Mouse (Mus musculus) layer of hippocampus, postnatal 36 days (tissue): ENCODE results near the gene Nek9. TPM values are rescaled to one million over a fixed set of nuclear protein-coding genes. Genes with fewer than 3 reads are reported as not detected.

ENCODE experiments used
- DNase-seq, 2 experiments: peaks; one replicate each; pipeline ENCODE4 v3.0.0; 2022
- total RNA-seq, 2 experiments: library from RNA; stranded (reverse); gene quantifications; 2 replicates each; pipeline ENCODE4 v1.2.3; 2021

Nek9 gene
- total RNA-seq, 2 experiments from 2014 or later: 32.6 TPM

GRCm38 (mm10) chr12:85346374-85346773 is 7.2 kb upstream of the Nek9 start:
- no peak for DNase-seq

DNA sequence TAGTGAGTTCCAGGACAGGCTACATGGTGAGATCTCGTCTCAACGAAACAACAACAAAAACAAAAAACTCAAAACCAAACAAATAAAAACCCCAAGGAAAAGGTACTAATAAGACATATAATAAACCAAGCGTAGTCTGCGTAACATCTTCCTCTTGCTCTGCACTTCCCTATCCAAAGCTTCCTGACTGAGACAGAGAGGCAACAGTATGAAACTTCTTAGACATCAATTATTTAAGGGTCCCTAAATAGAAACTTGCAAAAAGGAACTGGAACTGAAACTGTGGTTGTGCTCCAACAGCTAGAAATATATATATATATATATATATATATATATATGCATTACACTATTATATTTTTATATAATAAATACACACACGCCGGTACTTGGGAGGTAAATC is 6.4 kb upstream of the Nek9 start:
- no peak for DNase-seq

DNA sequence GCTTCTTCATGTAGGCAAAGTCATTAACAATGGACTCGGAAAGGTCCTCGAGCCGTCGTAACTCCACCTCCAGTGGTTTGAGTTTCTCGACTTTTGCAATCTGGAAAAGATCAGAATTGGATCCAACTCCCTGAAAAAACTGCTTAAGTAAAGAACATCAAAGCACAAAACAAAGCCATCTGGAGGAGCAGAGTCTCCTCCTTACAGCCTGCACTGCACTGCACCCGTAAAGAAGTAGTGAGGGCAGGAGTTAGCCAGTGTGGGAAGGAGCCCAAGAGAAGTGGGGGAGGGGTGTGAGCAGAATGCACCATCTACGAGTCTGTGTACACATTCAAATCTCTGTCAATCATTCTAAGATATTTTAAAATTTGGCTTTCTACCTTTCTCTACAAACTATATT is 5.1 kb upstream of the Nek9 start:
- no peak for DNase-seq

DNA sequence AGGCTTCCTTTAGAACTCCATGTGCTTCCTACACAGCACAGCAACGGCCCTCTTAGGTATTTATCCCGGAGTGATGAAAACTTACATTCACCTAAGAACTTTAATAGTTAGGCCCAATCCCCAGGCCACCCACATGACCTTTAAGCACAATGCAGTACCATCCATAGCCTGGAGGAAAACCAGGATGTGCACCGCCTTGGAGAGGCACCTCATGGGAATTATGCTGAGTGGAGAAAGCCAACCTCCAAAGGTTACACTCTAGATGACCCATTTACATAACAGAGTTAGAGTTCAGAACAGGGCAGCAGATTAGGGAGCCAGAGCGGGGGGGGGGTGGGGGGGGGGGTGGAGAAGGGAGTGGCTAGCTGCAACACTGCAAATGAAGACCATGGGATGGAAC is 3.1 kb upstream of the Nek9 start:
- no peak for DNase-seq

GRCm38 (mm10) chr12:85341131-85341530 is 2.0 kb upstream of the Nek9 start:
- DNase-seq: no peak

DNA sequence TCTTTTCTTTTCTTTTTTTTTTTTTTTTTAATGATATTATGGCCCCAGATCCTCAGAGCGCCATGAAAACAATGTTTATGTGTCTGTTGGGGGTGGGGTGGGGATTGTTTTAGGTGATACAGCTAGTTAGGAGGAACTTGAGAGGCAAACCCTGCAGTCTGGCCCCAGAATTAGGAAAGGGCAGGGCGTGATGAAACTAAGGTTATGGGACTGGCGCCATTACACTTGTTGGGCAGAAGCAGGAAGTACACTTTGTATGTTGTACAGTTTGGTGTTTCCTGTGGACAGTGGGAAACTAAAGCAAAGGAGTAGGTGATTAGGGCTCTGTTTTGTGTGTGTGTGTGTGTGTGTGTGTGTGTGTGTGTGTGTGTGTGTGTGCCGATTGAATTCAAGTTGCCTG is 785 bp upstream of the Nek9 start:
- DNase-seq: no peak

DNA sequence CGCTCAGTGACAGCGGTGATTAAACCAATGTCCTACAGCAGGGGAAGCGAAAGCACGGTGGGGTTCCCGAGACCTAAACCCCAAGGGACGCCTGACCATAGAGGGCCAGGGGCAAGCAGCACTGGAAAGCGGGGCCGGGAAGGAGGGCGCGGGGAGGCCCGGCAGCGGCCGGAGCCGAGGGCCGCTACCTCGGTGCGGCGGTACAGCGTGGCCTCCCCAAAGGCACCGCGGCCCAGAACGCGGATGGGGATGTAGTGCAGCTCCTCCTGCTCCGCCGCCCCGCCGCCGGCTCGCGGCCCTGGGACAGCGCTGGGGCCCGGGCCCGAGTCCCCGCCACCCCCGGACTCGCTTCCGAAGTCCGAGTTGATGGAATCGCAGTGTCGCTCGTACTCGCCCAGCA is 347 bp downstream of the Nek9 start:
- no peak for DNase-seq

DNA sequence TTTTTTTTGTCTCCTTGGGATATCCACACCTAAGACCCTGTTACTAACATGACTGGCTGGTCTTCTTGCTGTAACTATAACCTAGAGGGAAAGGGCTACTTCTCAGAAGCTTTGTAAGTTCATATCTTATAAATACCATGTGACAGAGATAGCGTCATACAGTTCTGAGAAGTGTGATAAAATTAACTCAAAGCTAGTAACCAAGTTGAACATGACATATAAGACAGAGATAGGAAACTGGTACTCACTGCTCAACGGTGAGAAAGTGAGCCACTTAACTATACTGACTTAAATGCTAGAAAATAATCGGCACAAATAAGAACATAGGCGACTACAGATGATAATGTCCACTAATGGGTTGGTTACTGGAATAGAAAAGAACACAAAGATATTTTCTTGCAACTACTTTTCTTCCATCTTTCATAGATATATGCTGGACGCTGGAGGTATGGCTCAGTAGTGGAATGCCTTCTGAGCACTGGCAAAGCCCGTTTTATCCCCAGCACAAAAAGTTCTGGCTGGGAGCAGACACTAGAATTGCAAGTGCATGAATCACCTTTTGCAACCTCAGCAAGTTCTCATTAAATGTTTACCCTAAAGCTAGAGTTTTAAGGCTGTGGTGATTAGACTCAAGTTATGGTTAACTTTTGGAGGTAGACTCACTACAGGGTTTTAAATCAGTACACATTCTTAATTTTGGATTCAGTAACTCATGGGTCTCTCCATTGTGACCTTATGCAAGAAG is 1.4 kb downstream of the Nek9 start:
- DNase-seq: no peak

- DNase-seq: no peak
Observed at GRCm38 (mm10) chr12:85330153-85330552, 9.0 kb downstream of the Nek9 start.

DNA sequence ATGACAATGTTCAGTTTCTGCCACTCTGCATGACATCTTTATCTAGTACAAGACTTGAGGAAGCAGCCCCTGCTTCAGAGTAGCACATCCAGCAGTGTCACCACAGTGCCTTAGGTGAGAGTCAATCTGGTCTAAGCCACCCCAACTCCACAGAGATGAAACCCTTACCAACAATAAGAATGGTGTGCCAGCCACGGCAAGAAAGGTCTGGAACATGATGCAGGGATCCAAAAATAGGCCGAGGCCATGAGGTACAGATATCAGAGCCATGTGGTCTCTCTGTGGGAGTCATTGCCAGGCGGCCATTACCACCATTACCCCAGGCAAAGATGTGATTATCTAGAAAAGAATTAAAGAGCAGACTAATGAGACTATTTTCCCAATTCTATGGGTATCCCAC is 30.5 kb downstream of the Nek9 start:
- no peak for DNase-seq

DNA sequence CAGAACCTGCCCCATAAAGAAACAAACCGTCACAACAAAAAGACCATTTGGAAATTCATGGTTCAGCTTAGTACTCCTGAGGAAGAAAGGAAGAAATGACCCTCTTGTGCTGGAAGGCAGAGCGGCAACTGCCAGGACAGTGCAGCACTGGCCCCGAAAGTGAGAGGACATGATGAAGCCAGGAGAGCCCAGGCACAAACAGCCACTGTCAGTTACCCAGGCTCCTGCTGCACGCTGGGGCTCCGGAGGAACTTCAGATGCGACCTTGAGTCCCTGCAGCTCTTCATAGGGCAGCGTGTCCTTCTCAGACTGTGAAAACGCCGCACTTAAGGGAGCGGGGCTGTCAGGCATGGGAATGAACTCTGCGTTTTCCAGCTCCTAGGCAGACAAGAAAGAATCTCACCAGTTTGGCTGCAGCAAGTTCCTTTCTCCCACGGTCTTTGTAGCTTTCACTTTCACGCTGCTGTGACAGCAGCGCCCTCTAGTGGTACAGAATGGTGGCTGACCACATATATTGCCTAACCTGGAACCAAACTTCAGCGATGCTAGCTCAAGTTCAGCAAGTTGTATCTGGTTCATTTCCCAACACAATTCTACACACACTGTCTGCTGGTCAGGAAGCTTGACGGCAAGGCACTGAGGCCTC is 33.8 kb downstream of the Nek9 start:
- DNase-seq: peak; percentile 77 to 80

- DNase-seq: no peak
Observed at GRCm38 (mm10) chr12:85304725-85305124, 34.4 kb downstream of the Nek9 start.

DNA sequence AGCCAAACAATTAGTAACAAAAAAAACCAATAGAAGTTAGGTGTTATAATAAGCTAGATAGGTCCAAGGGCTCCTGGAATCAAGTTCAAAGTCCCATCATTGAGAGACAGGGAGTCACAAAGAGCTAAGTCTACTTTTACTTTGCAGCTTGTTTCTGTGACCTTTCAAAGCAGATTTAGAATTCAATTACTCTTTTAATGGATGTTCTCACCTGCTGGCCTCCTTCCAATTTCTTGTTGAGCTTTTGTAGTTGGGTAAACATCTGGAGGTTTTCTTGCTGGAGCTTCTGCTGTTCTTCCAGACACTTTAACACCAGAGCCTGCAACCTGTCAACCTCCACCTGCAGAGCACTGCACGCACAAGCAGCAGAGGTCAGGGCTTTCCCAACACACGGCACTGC is 35.9 kb downstream of the Nek9 start:
- DNase-seq: no peak

GRCm38 (mm10) chr12:85298835-85299180 is 40.4 kb downstream of the Nek9 start:
- DNase-seq: no peak

DNA sequence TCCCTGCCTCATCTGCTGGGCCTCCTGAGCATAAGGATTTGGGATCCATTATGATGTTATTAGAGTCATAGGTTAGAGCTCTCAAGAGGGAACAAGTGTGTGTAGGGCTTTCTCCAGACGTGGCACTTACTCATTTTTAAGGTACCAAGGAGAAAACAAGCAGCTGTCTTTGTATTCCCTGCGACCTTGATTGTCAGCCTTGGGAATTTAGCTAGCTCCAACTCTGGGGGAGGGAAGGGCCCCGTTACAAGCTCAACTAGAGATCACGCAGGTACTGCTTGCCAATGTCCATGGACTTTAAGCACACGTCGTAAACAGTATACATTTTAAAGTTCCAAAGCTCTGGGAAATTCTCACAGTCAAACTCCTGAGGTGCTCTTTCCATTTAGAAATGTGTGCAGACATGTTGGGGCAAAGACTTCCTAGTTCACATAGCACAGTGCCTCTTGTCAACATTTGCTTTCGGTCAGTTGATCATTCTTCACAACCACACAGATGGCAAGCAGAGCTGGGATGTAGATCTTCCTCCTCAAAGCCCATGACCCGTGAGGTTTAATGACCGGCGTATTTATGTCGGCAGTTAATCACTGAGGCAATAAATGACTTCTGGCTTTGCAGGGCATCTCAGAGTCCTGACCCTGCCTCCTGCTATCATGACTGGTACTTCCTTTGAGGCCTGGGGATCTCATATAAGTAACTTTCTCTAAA is 40.9 kb downstream of the Nek9 start:
- no peak for DNase-seq

GRCm38 (mm10) chr12:85297345-85297997 is 41.7 kb downstream of the Nek9 start:
- DNase-seq: no peak

- no peak for DNase-seq
Observed at GRCm38 (mm10) chr12:85296915-85297314, 42.2 kb downstream of the Nek9 start.

- no peak for DNase-seq
Observed at GRCm38 (mm10) chr12:85295506-85295905, 43.7 kb downstream of the Nek9 start.

GRCm38 (mm10) chr12:85292906-85293305 is 46.3 kb downstream of the Nek9 start:
- DNase-seq: no peak

GRCm38 (mm10) chr12:85292288-85292687 is 46.9 kb downstream of the Nek9 start:
- DNase-seq: no peak

DNA sequence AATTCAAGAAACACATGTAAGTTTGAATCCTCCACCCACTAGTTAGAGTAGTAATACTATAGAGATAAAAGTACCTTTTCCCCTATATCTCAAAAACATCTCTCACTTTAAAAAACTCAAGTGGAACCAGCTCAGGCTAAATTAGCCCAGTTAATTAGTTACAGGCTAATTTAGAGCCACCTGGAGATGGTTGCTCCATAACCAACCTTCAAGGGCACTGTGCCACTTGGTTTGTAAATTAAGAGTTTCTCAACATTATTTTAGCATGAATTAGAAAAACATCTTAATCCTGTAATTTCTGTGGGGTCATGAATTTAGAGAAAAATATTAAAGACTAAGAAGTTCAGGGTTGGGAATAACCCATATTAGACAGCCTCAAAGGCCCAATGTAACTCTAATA is 47.6 kb downstream of the Nek9 start:
- no peak for DNase-seq

DNA sequence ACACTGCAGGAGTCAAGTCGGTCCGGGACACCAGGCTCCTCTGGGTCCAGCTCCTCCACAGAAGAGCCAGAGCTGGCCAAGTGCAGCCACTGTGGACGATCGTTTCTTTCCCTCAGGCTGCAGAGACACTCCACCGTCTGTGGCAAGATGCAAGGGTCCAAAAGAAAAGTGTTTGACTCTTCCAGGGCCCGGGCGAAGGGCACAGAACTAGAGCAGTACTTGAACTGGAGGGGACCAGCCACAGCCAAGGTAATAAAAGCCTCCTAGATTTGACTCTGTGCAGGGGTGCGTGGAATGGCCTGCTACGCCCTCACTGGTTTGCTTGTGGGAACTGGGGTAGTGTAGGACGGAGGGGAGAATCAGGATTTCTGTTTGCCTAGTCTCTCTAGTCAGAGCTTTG is 48.5 kb downstream of the Nek9 start:
- DNase-seq: no peak
